Mouse (Mus musculus) heart, embryonic 13.5 days (tissue): ENCODE results near the gene Fa2h. TPM values are rescaled to one million over a fixed set of nuclear protein-coding genes. Genes with fewer than 3 reads are reported as not detected.

ENCODE experiments used
- ATAC-seq: fragments of 200-750 bp; cut with Nextera tagmentation; 2 replicates; pipeline ENCODE4 v1.8.0; 2017; ENCODE audit warnings: moderate TSS enrichment; ENCODE audit not compliant: insufficient number of reproducible peaks, low FRiP score, low TSS enrichment; ENCODE audit errors: extremely low read depth
- H3K27ac ChIP-seq: fragments of 300-500 bp; sonication (generic); replicated peaks from 2 replicates; pipeline ENCODE4 v1.5.1; 2015; ENCODE audit warnings: moderate library complexity, mild to moderate bottlenecking, inconsistent platforms
- H3K27me3 ChIP-seq: fragments of 300-500 bp; sonication (generic); replicated peaks from 2 replicates; pipeline ENCODE4 v1.6.1; 2015; ENCODE audit warnings: mild to moderate bottlenecking, inconsistent platforms
- H3K36me3 ChIP-seq: fragments of 300-500 bp; sonication (generic); 2 replicates; pipeline ENCODE4 v1.6.1; 2015; ENCODE audit warnings: mild to moderate bottlenecking, inconsistent platforms
- H3K4me1 ChIP-seq: fragments of 300-500 bp; sonication (generic); 2 replicates; pipeline ENCODE4 v1.6.1; 2015; ENCODE audit warnings: inconsistent platforms
- H3K4me2 ChIP-seq: fragments of 300-500 bp; sonication (generic); 2 replicates; pipeline ENCODE4 v1.6.1; 2015; ENCODE audit warnings: inconsistent platforms, mild to moderate bottlenecking, moderate library complexity
- H3K4me3 ChIP-seq: fragments of 300-500 bp; sonication (generic); 2 replicates; pipeline ENCODE4 v1.5.1; 2015; ENCODE audit warnings: moderate library complexity, mild to moderate bottlenecking, inconsistent platforms
- H3K9ac ChIP-seq: fragments of 300-500 bp; sonication (generic); 2 replicates; pipeline ENCODE4 v1.6.1; 2015; ENCODE audit warnings: inconsistent platforms, mild to moderate bottlenecking, moderate library complexity
- H3K9me3 ChIP-seq: fragments of 300-500 bp; sonication (generic); 2 replicates; pipeline ENCODE4 v1.6.1; 2016; ENCODE audit warnings: inconsistent platforms
- WGBS: fragments of 180-500 bp; shearing (Covaris S2); methylation state at CpG from one replicate; pipeline ENCODE4 v1.1.7; 2015; ENCODE audit warnings: mixed read lengths; 5-methylcytosine and 5-hydroxymethylcytosine counted together
- polyA plus RNA-seq: library from polyadenylated mRNA; unstranded; fragments of >200 nt; fragmentation: Nextera tagmentation; extraction: Ambion mirVana; gene quantifications from 2 replicates; pipeline ENCODE4 v1.2.1, GENCODE M21; 2015

The Fa2h gene
- polyA plus RNA-seq, 1 experiment from 2014 or later: not detected

- H3K4me2 ChIP-seq: peak overlapping the region; percentile 75
- WGBS: under 1% methylated on average over 28 of the region's 28 CpGs
- 0 out of 2 replicates have a peak, but pooled peaks have one; percentile 5 for ATAC-seq
- peak overlapping the region; percentile 69 for H3K4me3 ChIP-seq
- H3K27me3 ChIP-seq: no peaks in the 10 kb centered on the region
- peak overlapping the region; percentile 94 for H3K9ac ChIP-seq
- peaks cover 26% of the 10 kb centered on the region for H3K4me1 ChIP-seq
- H3K36me3 ChIP-seq: peaks cover 25% of the 10 kb centered on the region
- H3K27ac ChIP-seq: peak overlapping the region; percentile 90
- H3K9me3 ChIP-seq: no peaks in the 10 kb centered on the region
Observed at GRCm38 (mm10) chr8:111299363-111299820, 94.2 kb downstream of the Fa2h start.

- H3K9ac ChIP-seq: 0 out of 2 replicates have a peak overlapping the region, but pooled peaks have one; percentile 50
- WGBS: 89% methylated on average over 1 of the region's 1 CpGs
- ATAC-seq: no peak
- no peaks in the 10 kb centered on the region for H3K27me3 ChIP-seq
- peaks cover 39% of the 10 kb centered on the region for H3K36me3 ChIP-seq
- peak overlapping the region; percentile 75 for H3K4me2 ChIP-seq
- no peaks in the 10 kb centered on the region for H3K9me3 ChIP-seq
- peaks cover 26% of the 10 kb centered on the region for H3K4me1 ChIP-seq
- H3K4me3 ChIP-seq: peak overlapping the region; percentile 69; the same call in 1 of the 2 replicates
- no peak overlapping the region for H3K27ac ChIP-seq
Observed at GRCm38 (mm10) chr8:111298011-111298410, 95.6 kb downstream of the Fa2h start.

Other genes starting within 250 kb of the Fa2h start
- 56.6 and 61.5 TPM in 2 replicates for gene Glg1, start 134.6 kb downstream of the Fa2h start, polyA plus RNA-seq
- gene Rfwd3, start 93.6 kb downstream of the Fa2h start, polyA plus RNA-seq: 34.6 and 36.1 TPM in 2 replicates
- gene Mlkl, start 55.6 kb downstream of the Fa2h start, polyA plus RNA-seq: 2.8 TPM in 2 replicates
- gene Wdr59, start 128.3 kb upstream of the Fa2h start, polyA plus RNA-seq: 3.6 and 4.3 TPM in 2 replicates
- gene Znrf1, start 142.3 kb upstream of the Fa2h start, polyA plus RNA-seq: 19.7 and 20.1 TPM in 2 replicates
- gene Ldhd, start 236.6 kb upstream of the Fa2h start, polyA plus RNA-seq: 0.44 and 0.65 TPM in 2 replicates
- 12.9 and 13.8 TPM in 2 replicates for gene Zfp1, start 249.6 kb upstream of the Fa2h start, polyA plus RNA-seq